Mouse (Mus musculus): ENCODE measurements around the gene Dhx8. TPM values are rescaled to one million over a fixed set of nuclear protein-coding genes. Genes with fewer than 3 reads are reported as not detected.
A peak's percentile ranks its signal among the peaks of the same experiment; 100 is the strongest.

The Dhx8 gene
- total and polyA plus RNA-seq, 2 experiments from 2014 or later: 19.0 to 30.6 TPM

DNA sequence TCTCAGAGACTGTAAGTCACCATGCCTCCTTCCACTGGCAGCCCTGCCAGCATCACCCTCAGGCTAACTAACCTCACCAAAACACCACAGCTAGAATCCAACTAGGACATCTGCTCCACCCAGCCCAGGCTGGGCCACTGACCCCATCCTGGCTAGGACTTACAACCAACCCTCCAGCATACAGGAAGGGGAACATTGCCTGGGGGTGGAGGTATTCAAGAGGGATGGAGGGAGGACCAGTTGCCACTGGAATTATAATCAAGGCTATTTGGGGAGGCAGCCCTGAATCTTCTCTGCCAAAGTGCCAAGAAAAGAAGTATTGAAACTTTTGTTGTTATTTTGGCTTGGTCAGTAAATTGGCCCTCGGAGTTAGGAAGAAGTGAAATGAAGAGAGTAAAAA, 50.4 kb downstream of the Dhx8 start:
- peaks cover 19% of the 10 kb centered on the region; the same call in 1 of the 2 replicates for H3K27me3 ChIP-seq (ENCODE audit: insufficient read depth, low read length)
- DNase-seq (ENCODE audit: low spot score): peak; percentile 45
- 53% methylated on average over 1 of the region's 1 CpGs for WGBS

DNA sequence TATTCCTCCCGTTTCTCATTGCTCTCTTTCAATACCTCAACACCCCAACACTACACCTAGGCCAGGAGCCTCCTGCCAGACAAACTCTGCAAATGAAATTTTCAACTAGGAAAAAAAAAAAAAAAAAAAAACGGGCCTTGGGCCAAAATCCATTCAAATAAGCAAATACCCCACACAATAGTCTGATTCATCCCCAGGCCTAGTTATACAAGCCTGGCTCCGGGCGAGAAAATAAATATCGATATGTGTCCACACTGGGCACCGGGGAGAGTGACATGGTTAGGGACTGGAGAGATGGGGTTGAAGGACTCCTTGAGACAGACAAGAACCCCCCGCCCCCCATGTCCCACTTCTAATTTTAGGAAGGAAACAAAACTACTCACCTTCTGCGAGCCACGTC, 50.9 kb downstream of the Dhx8 start:
- peaks cover 19% of the 10 kb centered on the region; the same call in 1 of the 2 replicates for H3K27me3 ChIP-seq (ENCODE audit: insufficient read depth, low read length)
- H3K4me3 ChIP-seq (ENCODE audit: low read length): peak overlapping the region; percentile 60
- WGBS: 24% methylated on average over 9 of the region's 9 CpGs
- peak overlapping the region; percentile 62; the same call in 1 of the 2 replicates for H3K9ac ChIP-seq (replicated peaks; ENCODE audit: low read length)
- H3K9me3 ChIP-seq (ENCODE audit: low read length): no peaks in the 10 kb centered on the region
- 0 out of 2 replicates have a peak, but pooled peaks cover 7% of the 10 kb centered on the region for H3K4me1 ChIP-seq (ENCODE audit: insufficient read depth, low read length)
- ATAC-seq: no peak
- TF ChIP-seq CTCF (IDR thresholded peaks at IDR 0.05; ENCODE audit: low read depth): no peak
- no peaks in the 10 kb centered on the region for H3K36me3 ChIP-seq (ENCODE audit: insufficient read depth, low read length)
- peak; percentile 18 for DNase-seq (ENCODE audit: low spot score)
- H3K27ac ChIP-seq: peak overlapping the region; percentile 80
- peak overlapping the region; percentile 99 for H3K4me2 ChIP-seq (ENCODE audit: low read depth, low read length)

More for the DNA sequence above, 50.4 kb downstream of the Dhx8 start:
- Histone ChIP-seq H3K4me3 (ENCODE audit: low read length) (peak overlapping the region; percentile 60; the same call in 1 of the 2 replicates), H3K9ac (replicated peaks; ENCODE audit: low read length) (no peak overlapping the region), H3K27ac (no peak overlapping the region), H3K4me2 (ENCODE audit: low read depth, low read length) (peak overlapping the region; percentile 99; the same call in 1 of the 2 replicates), H3K36me3 (ENCODE audit: insufficient read depth, low read length) (no peaks in the 10 kb centered on the region), H3K9me3 (ENCODE audit: low read length) (no peaks in the 10 kb centered on the region), H3K4me1 (ENCODE audit: insufficient read depth, low read length) (0 out of 2 replicates have a peak, but pooled peaks cover 7% of the 10 kb centered on the region)
- TF ChIP-seq CTCF (IDR thresholded peaks at IDR 0.05; ENCODE audit: low read depth): no peak
- ATAC-seq: no peak

DNA sequence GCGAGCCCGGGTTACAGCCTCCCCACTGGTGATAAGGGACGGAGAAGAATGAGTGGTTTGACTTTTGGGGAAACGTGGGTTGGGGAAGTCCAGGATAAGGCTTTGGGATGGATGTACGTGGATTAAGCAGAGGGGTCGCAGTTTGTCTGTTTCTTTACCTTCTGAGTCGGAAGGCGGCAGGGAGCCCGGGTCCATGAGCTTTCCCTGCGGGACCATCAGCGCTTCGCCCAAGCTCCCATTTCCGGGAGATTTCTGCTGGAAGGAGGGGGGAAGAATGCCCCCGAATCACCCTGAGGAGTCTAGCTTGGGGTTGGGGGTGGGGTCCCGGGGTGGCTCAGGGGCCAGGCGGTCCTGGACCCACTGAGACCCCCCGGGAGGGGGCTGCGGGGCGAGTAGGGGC, 51.4 kb downstream of the Dhx8 start:
- peak overlapping the region; percentile 80 for H3K27ac ChIP-seq

DNA sequence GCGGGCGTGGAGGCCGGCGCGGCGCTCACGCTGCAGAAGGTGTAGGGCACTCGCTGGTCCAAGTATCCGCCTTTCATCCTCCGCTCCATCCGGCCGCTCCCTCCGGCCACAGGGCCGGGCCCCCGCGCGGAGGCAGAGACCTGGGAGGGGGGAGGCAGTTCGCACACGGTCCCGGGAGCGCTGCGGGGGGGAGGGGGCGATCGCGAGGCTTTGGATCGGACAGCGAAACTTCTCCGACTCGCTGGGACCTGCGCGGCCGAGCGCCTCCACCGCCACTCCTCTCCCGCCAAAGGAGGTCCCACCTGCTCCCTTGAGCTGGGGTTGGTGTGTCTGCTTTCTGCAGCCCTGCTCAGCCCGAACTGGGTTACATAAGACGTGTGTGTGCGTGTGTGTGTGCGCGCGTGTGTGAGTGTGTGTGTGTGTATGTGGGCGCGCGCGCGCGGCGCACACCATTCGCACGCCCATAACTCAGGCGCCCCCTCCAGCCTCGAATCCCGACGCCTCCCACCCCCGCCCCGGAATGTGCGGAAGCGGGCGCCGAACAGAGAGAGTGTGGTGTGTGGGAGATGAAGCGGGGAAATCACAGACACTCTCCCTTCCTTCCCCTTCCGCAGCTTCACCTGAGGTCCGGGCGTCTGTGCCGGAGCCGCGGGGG, 51.9 kb downstream of the Dhx8 start:
- peak overlapping the region; percentile 60 for H3K4me3 ChIP-seq (ENCODE audit: low read length)
- peak overlapping the region; percentile 99 for H3K4me2 ChIP-seq (ENCODE audit: low read depth, low read length)
- H3K27me3 ChIP-seq (ENCODE audit: insufficient read depth, low read length): peaks cover 19% of the 10 kb centered on the region; the same call in 1 of the 2 replicates
- H3K36me3 ChIP-seq (ENCODE audit: insufficient read depth, low read length): no peaks in the 10 kb centered on the region
- ATAC-seq (peak; percentile 66), DNase-seq (ENCODE audit: low spot score) (peak; percentile 54)
- WGBS: 1% methylated on average over 56 of the region's 67 CpGs
- no peaks in the 10 kb centered on the region for H3K9me3 ChIP-seq (ENCODE audit: low read length)
- H3K27ac ChIP-seq: peak overlapping the region; percentile 80
- TF ChIP-seq CTCF (IDR thresholded peaks at IDR 0.05; ENCODE audit: low read depth): no peak
- H3K9ac ChIP-seq (replicated peaks; ENCODE audit: low read length): peak overlapping the region; percentile 62
- H3K4me1 ChIP-seq (ENCODE audit: insufficient read depth, low read length): 0 out of 2 replicates have a peak, but pooled peaks cover 7% of the 10 kb centered on the region

More for the DNA sequence above, 51.4 kb downstream of the Dhx8 start:
- H3K4me2 ChIP-seq (ENCODE audit: low read depth, low read length): peak overlapping the region; percentile 99
- H3K9ac ChIP-seq (replicated peaks; ENCODE audit: low read length): peak overlapping the region; percentile 62
- H3K4me3 ChIP-seq (ENCODE audit: low read length): peak overlapping the region; percentile 60
- H3K9me3 ChIP-seq (ENCODE audit: low read length): no peaks in the 10 kb centered on the region
- under 1% methylated on average over 15 of the region's 19 CpGs for WGBS
- peaks cover 19% of the 10 kb centered on the region; the same call in 1 of the 2 replicates for H3K27me3 ChIP-seq (ENCODE audit: insufficient read depth, low read length)
- 0 out of 2 replicates have a peak, but pooled peaks cover 7% of the 10 kb centered on the region for H3K4me1 ChIP-seq (ENCODE audit: insufficient read depth, low read length)
- DNase-seq (ENCODE audit: low spot score): peak; percentile 19
- no peak for TF ChIP-seq CTCF (IDR thresholded peaks at IDR 0.05; ENCODE audit: low read depth)
- ATAC-seq: no peak
- no peaks in the 10 kb centered on the region for H3K36me3 ChIP-seq (ENCODE audit: insufficient read depth, low read length)

DNA sequence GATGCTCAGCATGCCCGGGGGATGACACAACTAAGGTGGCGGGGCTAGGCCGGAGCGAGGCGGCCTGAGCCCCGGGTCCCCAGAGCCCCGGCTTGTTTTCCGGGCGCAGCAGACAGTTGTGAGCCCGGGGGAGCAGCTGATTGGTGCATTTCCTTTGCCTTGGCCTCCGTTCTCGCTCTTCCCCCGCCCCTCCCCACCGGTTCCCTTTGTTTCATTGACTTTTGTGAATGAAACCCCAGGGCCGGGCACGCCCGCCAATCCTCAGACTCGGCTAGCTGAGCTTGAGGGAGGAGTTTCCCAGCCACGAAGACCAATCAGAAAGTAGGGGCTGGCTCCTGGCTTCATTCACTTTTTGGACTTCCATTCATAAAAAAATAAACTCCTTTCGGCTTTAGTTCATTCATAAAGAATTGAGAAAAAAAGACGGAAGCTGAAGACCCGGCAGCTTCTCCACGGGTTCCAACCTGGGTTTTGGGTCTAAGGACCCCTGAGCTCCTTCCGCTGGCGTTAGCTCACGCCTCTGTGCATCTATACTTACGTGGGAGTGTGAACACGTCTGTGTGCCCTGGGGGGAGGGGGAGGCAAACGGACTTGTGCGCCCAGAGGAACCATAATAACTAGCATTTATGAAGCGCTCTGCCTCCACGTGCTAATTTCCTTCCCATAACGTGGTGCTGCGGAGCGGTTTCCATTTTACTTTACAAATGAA, 52.6 kb downstream of the Dhx8 start, which contains the start of gene Etv4:
Gene Etv4 (minus strand): TSS at position 229 of the 709 bp plus-strand sequence.
- peak; percentile 95 for ATAC-seq
- Histone ChIP-seq H3K36me3 (ENCODE audit: insufficient read depth, low read length) (no peaks in the 10 kb centered on the region), H3K4me3 (ENCODE audit: low read length) (peak within 1 kb of the TSS; percentile 60), H3K4me2 (ENCODE audit: low read depth, low read length) (peak within 1 kb of the TSS; percentile 99), H3K27ac (peak within 1 kb of the TSS; percentile 80), H3K27me3 (ENCODE audit: insufficient read depth, low read length) (peaks cover 19% of the 10 kb centered on the region; the same call in 1 of the 2 replicates), H3K4me1 (ENCODE audit: insufficient read depth, low read length) (peaks cover 9% of the 10 kb centered on the region; the same call in 1 of the 2 replicates), H3K9me3 (ENCODE audit: low read length) (no peaks in the 10 kb centered on the region), H3K9ac (replicated peaks; ENCODE audit: low read length) (peak within 1 kb of the TSS; percentile 62)
- TF ChIP-seq CTCF (IDR thresholded peaks at IDR 0.05; ENCODE audit: low read depth): no peak
- WGBS: under 1% methylated on average over 35 of the region's 35 CpGs
- DNase-seq (ENCODE audit: low spot score): peak; percentile 97

DNA sequence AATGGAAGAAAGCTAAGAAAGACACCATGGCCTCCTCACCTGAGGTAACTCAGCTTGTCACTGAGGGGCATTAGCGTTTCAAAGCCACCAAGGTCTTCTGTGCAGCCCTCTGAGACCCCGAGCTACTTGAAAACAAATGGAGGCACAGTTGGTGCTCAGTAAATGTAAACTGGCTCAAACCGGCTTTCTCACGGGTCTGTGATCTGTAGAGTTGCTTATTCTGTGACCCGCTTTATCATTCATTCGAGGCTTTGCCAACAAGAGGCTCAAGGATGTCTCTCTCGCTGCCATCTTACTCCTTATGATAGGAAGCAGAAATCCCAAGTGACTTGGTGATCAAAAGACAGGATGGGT, 53.1 kb downstream of the Dhx8 start:
- TF ChIP-seq CTCF (IDR thresholded peaks at IDR 0.05; ENCODE audit: low read depth): no peak
- 7% methylated on average over 7 of the region's 7 CpGs for WGBS
- no peak overlapping the region for H3K27ac ChIP-seq
- DNase-seq (ENCODE audit: low spot score): no peak
- peak overlapping the region; percentile 60 for H3K4me3 ChIP-seq (ENCODE audit: low read length)
- no peaks in the 10 kb centered on the region for H3K9me3 ChIP-seq (ENCODE audit: low read length)
- no peaks in the 10 kb centered on the region for H3K36me3 ChIP-seq (ENCODE audit: insufficient read depth, low read length)
- ATAC-seq: no peak
- peak overlapping the region; percentile 99 for H3K4me2 ChIP-seq (ENCODE audit: low read depth, low read length)
- H3K27me3 ChIP-seq (ENCODE audit: insufficient read depth, low read length): peaks cover 19% of the 10 kb centered on the region; the same call in 1 of the 2 replicates
- H3K9ac ChIP-seq (replicated peaks; ENCODE audit: low read length): no peak overlapping the region
- H3K4me1 ChIP-seq (ENCODE audit: insufficient read depth, low read length): peaks cover 14% of the 10 kb centered on the region; the same call in 1 of the 2 replicates
